ENCODE assay signal across 20 mouse cellular contexts in genomic region chr1:35717166-35717565, GRCm38 (mm10).
"Had no signal": no experiment of that assay in that cellular context is flagged by ENCODE, and none has a peak within 500 bp of the region (broad histone marks: within the 10 kb centered on the region; RNA-seq: fewer than 3 reads in every experiment).

No protein-coding gene starts in this region.

- H3K4me1 ChIP-seq: midbrain, embryonic 12.5 days; midbrain, embryonic 15.5 days; neural tube, embryonic 12.5 days; neural tube, embryonic 15.5 days had no signal

- DNase-seq: kidney, postnatal 4 days; left cerebral cortex, postnatal 4 days; liver, postnatal 0 days; lung, embryonic 14.5 days; right cerebral cortex, adult 18-20 months; right cerebral cortex, postnatal 14 days; right cerebral cortex, postnatal 4 days; thymus, adult 2 months; thymus, postnatal 14 days; thymus, postnatal 4 days had no signal

- H3K27me3 ChIP-seq: limb, embryonic 13.5 days; midbrain, embryonic 12.5 days; midbrain, embryonic 15.5 days; neural tube, embryonic 12.5 days; neural tube, embryonic 15.5 days had no signal

- ATAC-seq: lung, postnatal 0 days; midbrain, embryonic 15.5 days had no signal

- H3K36me3 ChIP-seq: limb, embryonic 13.5 days; midbrain, embryonic 12.5 days; midbrain, embryonic 15.5 days; neural tube, embryonic 12.5 days; neural tube, embryonic 15.5 days had no signal

- H3K4me2 ChIP-seq: limb, embryonic 13.5 days; liver, embryonic 11.5 days; lung, embryonic 14.5 days; midbrain, embryonic 12.5 days; midbrain, embryonic 15.5 days; neural tube, embryonic 12.5 days; neural tube, embryonic 15.5 days had no signal

- H3K9me3 ChIP-seq: limb, embryonic 13.5 days; midbrain, embryonic 12.5 days; midbrain, embryonic 15.5 days; neural tube, embryonic 12.5 days; neural tube, embryonic 15.5 days had no signal

- H3K9ac ChIP-seq: limb, embryonic 13.5 days; liver, embryonic 14.5 days; liver, postnatal 0 days; lung, embryonic 14.5 days; midbrain, embryonic 12.5 days; midbrain, embryonic 15.5 days; neural tube, embryonic 12.5 days; neural tube, embryonic 15.5 days had no signal

- H3K27ac ChIP-seq: limb, embryonic 13.5 days; liver, embryonic 14.5 days; macrophage; midbrain, embryonic 12.5 days; midbrain, embryonic 15.5 days; neural tube, embryonic 12.5 days; neural tube, embryonic 15.5 days; stomach, postnatal 0 days had no signal

- H3K4me3 ChIP-seq: limb, embryonic 13.5 days; midbrain, embryonic 12.5 days; midbrain, embryonic 15.5 days; neural tube, embryonic 12.5 days; neural tube, embryonic 15.5 days had no signal
